Mouse (Mus musculus): ENCODE results near the gene Timm8a2.

The Timm8a2 gene

GRCm38 (mm10) chr14:122011768-122012167 lies 22.7 kb upstream of the Timm8a2 start:
- no peak for DNase-seq (ENCODE audit: low spot score in 2 of 2)

- no peak for DNase-seq (ENCODE audit: low spot score in 2 of 2)
Measured at GRCm38 (mm10) chr14:122012193-122012592, 22.3 kb upstream of the Timm8a2 start.

GRCm38 (mm10) chr14:122012814-122013213 lies 21.7 kb upstream of the Timm8a2 start:
- DNase-seq (ENCODE audit: low spot score in 2 of 2): no peak

DNA sequence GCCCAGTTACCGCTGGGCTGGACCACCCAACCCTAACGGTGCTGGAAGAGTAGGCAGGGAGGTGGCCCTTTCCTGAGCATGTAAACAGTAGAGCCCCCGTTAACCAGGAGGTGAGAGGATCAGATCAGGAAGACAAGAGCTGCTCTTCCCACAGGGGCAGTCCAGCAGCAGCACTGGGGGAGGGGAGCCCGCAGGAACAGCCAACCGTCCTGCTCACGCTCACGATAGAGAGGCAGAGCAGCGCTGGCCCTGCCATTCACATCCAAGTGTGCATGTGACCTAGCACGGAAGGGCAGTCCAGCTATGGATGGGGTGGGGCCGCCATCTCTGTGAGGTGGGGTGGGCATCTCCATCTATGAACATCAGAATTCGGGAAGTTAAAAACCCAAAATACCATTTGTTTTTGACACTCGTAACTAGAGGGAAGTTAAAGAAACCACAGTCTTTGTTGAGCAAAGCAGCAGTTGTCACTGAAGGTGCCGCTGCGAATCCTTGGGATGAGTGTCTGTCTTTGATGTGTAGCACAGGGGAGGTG lies 21.0 kb upstream of the Timm8a2 start:
- no peak for DNase-seq (ENCODE audit: low spot score in 2 of 2)

DNA sequence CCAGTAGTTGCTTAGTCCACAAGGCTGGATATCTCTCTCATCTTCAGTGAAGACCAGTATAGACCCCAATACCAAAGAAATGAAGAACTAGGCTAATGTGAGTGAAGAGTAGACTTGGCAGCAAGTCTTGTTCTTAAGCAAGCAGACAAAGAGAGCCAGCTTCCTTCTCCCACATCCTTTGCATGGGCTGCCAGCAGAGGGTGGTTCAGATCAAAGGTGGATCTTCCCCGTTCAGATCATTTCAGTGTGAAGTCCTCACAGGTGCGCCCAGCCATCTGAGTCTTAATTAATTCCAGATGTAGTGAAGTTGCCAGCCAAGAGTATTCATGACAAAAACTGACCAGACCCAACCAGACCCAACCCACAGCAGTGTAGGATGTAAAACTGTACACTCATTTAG lies 16.5 kb upstream of the Timm8a2 start:
- no peak for DNase-seq (ENCODE audit: low spot score in 2 of 2)

DNA sequence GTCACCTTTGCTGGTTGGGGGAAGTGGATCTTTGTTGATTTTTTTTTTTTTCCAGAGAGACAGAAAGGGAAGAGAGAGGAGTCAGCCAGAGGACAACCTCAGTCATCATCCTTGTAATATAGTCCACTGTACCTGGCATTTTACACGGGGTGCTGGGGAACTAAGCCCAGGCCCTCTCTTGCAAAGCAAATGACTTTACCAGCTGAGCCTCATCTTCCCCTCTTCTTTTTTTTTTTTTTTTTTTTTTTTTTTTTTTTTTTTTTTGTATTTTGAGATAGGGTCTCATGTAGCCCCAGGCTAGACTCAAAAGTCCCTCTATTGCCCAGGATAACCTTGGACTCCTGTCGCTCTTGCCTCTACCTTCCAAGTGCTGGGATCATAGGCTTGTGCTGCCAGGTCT lies 15.1 kb upstream of the Timm8a2 start:
- DNase-seq (ENCODE audit: low spot score in 2 of 2): no peak

DNA sequence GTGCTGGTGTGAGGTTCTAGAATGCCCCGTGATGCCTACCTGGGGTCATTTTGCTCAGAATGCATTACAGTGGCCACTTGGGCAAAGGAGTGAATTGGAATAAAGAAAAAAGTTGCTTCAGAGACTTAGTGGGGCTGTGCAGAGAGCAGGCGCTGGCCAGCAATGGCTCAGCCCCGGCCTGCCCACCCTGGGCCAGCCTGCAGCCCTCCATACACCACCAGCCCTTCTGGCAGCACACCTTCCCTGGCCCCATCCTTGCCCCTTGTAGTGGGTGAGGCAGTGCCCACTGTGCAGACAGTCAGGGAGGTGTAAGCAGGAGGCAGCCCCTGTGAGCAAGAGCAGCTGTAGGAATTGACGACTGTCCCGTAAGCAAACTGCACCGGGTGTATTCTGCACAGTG lies 13.9 kb upstream of the Timm8a2 start:
- DNase-seq (ENCODE audit: low spot score in 2 of 2): no peak

GRCm38 (mm10) chr14:122023054-122023453 lies 11.4 kb upstream of the Timm8a2 start:
- DNase-seq (ENCODE audit: low spot score in 2 of 2): no peak

GRCm38 (mm10) chr14:122023928-122024327 lies 10.5 kb upstream of the Timm8a2 start:
- no peak for DNase-seq (ENCODE audit: low spot score in 2 of 2)

DNA sequence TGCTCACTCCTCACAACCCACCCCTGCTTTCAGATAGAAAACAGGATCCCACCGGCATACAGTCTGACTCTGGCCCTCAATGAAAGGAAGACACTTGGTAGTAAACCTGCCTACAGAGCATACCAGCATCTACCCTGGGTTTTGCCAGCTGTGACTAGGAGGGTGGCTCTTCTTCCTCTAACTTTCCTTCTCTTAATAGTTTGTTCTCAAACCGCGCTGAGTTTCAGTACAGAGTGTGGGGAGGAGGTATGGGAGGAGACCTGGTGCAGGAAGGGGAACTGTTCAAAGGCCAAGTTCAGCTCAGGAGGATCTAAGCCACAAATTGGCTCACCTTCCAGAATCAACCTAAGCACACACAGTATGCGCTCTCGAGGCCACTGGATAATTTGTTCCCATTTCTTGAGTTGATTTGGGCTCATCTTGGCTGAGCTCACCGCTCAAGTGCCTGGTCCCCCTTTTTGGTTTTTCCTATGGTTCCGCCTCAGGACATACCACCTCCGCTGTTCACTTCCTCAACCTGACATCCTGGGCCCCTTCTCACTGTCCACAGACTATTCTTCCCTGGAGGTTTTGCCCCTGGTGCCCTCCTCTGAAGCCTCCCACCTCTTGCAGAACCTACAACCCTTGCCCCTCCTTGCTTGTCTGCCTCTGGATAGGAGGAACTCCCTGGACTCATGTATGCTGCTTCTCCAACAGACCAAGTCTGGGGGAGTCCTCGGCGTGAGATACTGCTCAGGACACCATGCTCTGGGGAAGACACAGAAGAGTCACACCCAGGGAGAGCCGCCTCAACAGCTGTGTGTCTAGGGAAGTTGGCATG lies 5.3 kb upstream of the Timm8a2 start:
- no peak for DNase-seq (ENCODE audit: low spot score in 2 of 2)

DNA sequence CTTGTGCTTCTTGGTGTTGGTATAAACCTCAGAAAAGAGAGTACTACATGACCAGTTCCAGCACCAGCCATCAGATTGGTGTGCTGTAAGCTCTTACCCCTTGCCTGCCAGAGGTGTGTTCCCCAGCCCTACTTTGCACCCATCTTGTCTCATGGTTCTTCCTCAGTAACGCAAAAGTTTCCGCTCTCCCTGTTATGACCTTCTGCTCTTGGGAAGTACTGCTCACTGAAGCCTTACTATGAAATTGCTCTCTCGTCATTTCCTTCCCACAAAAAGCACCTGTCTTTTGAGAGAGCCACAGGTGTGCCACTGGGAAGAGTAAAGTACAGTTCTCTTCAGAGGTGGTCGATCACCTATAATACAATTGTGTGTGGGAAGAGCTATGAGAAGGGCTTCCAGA lies 4.6 kb upstream of the Timm8a2 start:
- DNase-seq (ENCODE audit: low spot score in 2 of 2): no peak

DNA sequence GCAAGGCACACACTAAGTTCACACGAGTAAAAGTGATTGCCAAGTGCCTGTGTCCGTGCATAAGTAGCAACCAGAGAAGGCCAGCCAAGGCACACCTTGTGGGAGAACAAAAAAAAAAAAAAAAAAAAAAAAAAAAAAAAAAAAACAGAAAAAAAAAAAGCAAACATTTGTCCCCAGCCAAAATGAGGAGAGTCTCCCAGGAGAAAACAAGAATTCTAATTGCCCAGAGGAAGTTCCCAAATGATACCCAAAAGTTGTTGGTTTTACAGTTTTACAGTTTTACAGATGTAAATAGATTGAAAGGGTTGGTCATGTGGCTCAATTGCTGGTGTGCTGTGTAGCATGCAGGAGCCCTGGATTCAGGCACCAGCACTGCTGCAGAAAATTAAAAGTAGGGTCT lies 2.4 kb upstream of the Timm8a2 start:
- no peak for DNase-seq (ENCODE audit: low spot score in 2 of 2)

DNA sequence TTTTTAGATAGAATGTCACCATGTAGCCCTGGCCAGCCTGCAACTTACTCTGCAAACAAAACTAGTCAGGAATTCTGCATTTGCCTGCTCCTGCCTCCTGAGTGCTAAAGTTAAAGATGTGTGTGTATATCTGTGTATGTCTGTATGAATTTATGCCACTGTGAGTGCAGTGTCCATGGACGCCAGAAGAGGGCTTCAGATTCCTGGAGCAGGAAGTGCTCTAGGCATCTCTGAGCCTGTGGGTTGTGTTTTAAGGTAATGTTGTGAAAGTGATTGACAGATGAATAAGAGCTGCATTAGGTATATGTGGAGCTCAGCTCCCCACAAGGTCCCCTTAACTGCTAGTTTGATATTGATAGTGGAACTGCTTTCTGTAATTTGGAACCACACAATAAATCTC lies 707 bp downstream of the Timm8a2 start:
- DNase-seq (ENCODE audit: low spot score in 2 of 2): no peak

DNA sequence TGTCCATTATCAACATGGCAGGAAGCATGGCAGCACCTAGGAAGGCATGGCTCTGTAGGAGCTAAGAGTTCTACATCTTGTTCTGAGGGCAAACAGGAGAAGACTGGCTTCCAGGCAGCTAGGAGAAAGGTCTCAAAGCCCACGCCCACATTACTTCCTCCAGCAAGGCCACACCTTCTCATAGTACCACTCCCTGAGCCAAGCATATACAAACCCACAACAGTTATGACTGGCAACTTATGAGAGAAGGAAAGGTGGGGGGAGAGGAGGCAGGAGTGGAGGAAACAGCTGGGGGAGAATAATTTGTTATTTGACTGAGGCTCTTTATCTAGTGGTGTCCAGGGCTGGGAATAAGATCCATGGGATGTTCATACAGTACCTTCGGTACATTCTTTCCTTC lies 1.4 kb downstream of the Timm8a2 start:
- no peak for DNase-seq (ENCODE audit: low spot score in 2 of 2)

DNA sequence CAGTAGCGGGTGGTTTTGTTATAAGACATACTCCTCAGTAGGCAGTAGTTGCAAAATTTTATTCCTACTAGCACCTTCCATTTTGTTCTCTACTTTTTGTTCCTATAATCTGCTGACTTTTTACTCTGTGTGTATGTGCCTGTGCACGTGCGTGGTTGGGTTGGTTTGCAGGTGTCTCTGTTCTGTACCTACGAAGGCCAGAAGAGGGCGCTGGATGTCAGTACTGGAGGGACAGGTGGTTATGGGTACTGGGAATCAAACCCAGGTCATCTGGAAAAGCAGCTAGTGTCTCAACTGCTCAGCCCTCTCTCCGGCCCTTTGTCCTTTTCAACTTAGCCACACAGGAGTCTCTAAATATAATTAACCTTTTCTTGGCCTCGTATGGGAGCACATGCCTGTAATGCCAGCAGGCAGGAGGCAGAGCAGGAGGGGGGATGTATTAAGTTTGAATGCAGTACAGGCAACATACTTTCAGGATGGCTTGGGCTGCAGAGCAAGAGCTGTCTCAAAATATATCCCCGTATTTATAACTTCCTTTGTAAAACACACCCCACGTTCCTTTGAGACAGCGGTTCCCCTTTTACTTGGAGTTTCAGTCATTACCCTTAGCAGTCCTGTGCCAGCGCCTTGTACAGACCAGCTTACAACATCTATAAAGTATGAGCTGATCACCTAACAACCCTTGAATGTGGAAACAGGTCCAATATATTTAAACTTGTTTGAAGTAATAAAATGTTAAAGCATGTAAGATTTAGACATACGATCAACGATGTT lies 4.6 kb downstream of the Timm8a2 start:
- DNase-seq (ENCODE audit: low spot score in 2 of 2): no peak

DNA sequence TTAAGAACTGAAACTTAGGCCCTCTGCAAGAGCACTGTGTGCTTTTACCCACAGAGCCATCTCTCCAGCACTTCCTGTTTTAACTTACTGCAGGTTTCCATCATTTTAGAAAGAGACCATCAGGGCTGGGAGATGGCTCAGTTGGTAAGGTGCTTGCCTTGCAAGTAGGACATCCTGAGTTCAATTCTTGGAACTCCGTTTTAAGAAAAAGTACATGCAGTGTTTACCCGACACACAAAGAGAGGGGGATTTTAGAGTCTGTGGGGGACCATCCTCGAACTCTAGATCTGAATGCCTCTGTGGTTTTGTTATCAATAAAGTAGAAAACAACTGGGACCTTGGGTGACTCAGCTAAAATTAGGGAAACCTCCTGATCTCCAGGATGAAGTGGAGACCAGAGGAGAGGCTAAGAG lies 6.9 kb downstream of the Timm8a2 start:
- no peak for DNase-seq (ENCODE audit: low spot score in 2 of 2)

- DNase-seq (ENCODE audit: low spot score in 2 of 2): no peak
Measured at GRCm38 (mm10) chr14:122042142-122042694, 7.7 kb downstream of the Timm8a2 start.

DNA sequence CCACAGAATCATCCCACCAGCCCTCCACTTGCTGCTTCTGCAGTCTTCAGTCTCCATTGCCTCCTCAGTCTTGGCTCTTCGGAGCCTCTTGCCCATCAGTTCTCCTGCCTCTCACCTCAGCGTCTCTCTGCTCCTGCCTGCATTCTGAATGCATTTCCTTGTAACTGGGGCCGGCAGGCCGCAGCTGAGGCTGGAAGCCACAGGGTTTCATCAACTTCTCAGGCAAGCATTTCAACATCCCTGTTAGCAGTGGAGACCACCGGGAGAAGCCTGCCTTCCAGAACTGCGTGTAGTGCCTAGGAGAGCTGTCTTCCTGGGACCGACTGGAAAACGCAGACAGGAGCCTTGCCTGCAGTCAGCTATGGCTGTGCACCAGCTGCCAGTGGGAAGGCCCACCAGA lies 13.3 kb downstream of the Timm8a2 start:
- no peak for DNase-seq (ENCODE audit: low spot score in 2 of 2)

DNA sequence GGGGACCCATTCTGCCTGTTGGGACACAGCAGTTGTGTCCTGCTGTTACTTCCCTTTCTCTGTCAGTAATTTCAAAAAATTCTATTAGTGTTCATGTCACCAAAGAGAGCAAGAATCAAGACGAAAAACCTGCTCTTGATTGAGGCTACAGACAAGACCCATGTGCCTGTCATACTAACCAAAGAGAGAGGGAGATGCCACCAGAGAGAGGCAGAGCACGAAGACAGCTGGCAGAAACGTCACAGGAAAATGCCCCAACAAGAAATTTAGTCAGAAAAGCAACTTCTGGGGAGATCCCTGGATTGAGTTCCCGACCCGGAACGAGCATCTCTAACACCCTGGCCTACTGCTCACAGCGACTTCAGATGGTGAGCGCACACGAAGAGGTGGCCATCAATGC lies 14.3 kb downstream of the Timm8a2 start:
- no peak for DNase-seq (ENCODE audit: low spot score in 2 of 2)

- no peak for DNase-seq (ENCODE audit: low spot score in 2 of 2)
Measured at GRCm38 (mm10) chr14:122052896-122053635, 18.6 kb downstream of the Timm8a2 start.

DNA sequence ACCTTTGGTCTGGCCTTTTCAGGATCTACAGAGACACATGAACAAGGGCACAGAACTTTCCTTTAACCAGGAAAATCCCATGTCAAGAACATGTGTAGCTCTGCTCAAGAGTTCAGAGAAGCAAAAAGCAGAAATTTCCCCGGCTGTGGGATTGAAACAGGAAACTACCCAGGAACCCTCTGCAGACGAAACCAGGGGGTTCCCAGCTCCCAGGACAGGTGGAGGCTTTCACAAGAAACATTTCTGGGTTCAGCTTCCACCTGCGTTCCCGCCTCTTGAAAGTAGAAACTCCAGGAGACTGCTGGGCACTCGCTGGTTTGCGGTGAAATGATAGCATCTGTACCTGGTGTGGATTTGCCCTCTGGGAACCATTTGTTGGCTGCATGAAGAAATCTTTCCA lies 22.4 kb downstream of the Timm8a2 start:
- no peak for DNase-seq (ENCODE audit: low spot score in 2 of 2)

- DNase-seq (ENCODE audit: low spot score in 2 of 2): no peak
Measured at GRCm38 (mm10) chr14:122057941-122058346, 23.5 kb downstream of the Timm8a2 start.

Data from left cerebral cortex, adult 9 months (tissue).